Mouse (Mus musculus): ENCODE results near the gene Jak1. TPM values are rescaled to one million over a fixed set of nuclear protein-coding genes. Genes with fewer than 3 reads are reported as not detected.

Jak1 gene
- polyA plus RNA-seq, 1 experiment from 2014 or later = 46.3 TPM

DNA sequence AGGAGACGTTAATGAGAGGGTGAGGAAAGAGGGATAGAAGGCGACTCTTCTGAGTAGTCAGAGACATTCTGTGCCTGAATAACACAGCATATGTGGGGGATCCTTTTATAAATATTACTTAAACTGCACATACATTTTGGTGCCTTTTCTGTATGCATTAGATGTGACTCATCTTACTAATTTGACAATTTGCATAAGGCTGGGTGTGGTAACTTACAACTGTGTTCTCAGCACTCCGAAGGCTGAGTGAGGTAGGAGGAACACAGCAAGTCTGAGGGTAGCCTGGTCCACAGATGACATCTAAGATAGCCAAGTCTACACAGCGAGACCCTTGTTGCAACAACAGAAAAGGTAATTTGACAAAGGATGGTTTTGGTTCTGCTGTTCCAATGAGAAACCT, 39.0 kb upstream of the Jak1 start:
- TF ChIP-seq CTCF (IDR thresholded peaks at IDR 0.05; ENCODE audit: low read depth) = no peak
- H3K36me3 ChIP-seq (ENCODE audit: control insufficient read depth, insufficient read depth) = no peaks in the 10 kb centered on the region
- H3K9me3 ChIP-seq (ENCODE audit: control insufficient read depth) = no peaks in the 10 kb centered on the region
- H3K9ac ChIP-seq (ENCODE audit: low read depth, low read length) = no peak overlapping the region
- H3K27ac ChIP-seq (ENCODE audit: low read depth, low read length) = no peak overlapping the region
- H3K4me3 ChIP-seq (ENCODE audit: low read depth, low read length) = no peak overlapping the region
- ATAC-seq = no peak
- no peak overlapping the region for H3K4me2 ChIP-seq (replicated peaks; ENCODE audit: low read depth)
- 87% methylated on average over 4 of the region's 4 CpGs for WGBS
- H3K27me3 ChIP-seq (replicated peaks; ENCODE audit: control insufficient read depth, insufficient read depth, low read length) = no peaks in the 10 kb centered on the region; the same call in 1 of the 2 replicates
- no peaks in the 10 kb centered on the region for H3K4me1 ChIP-seq (replicated peaks; ENCODE audit: control insufficient read depth, insufficient read depth, low read length)

DNA sequence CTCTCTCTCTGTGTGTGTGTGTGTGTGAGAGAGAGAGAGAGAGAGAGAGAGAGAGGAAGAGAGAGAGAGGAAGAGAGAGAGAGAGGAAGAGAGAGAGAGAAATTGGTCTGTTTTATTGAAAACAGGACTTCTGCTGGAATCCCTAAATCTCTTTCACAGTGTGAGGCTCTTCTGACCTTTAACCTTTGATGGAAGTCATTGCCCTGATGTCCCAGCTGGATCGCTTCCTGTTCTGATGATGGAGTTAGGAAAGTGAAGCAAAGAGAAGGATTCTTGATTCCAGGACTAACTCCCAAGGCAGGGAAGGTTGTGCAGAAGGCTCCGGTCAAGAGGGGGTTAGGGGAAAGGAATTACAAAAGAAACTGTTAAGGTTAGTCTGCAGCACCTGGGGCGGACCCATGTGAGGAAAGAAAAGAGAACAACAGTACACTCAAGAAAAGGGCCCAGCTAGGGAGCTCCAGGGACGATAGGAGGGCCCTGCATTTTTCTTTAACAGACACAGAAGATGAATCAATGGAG, 35.4 kb upstream of the Jak1 start:
- Histone ChIP-seq H3K4me1 (replicated peaks; ENCODE audit: control insufficient read depth, insufficient read depth, low read length) (no peaks in the 10 kb centered on the region), H3K9ac (ENCODE audit: low read depth, low read length) (no peak overlapping the region), H3K36me3 (ENCODE audit: control insufficient read depth, insufficient read depth) (no peaks in the 10 kb centered on the region), H3K4me3 (ENCODE audit: low read depth, low read length) (no peak overlapping the region), H3K9me3 (ENCODE audit: control insufficient read depth) (no peaks in the 10 kb centered on the region), H3K27ac (ENCODE audit: low read depth, low read length) (no peak overlapping the region), H3K27me3 (replicated peaks; ENCODE audit: control insufficient read depth, insufficient read depth, low read length) (no peaks in the 10 kb centered on the region; the same call in 1 of the 2 replicates), H3K4me2 (replicated peaks; ENCODE audit: low read depth) (no peak overlapping the region)
- WGBS = 70% methylated on average over 4 of the region's 4 CpGs
- ATAC-seq = no peak
- TF ChIP-seq CTCF (IDR thresholded peaks at IDR 0.05; ENCODE audit: low read depth) = no peak

DNA sequence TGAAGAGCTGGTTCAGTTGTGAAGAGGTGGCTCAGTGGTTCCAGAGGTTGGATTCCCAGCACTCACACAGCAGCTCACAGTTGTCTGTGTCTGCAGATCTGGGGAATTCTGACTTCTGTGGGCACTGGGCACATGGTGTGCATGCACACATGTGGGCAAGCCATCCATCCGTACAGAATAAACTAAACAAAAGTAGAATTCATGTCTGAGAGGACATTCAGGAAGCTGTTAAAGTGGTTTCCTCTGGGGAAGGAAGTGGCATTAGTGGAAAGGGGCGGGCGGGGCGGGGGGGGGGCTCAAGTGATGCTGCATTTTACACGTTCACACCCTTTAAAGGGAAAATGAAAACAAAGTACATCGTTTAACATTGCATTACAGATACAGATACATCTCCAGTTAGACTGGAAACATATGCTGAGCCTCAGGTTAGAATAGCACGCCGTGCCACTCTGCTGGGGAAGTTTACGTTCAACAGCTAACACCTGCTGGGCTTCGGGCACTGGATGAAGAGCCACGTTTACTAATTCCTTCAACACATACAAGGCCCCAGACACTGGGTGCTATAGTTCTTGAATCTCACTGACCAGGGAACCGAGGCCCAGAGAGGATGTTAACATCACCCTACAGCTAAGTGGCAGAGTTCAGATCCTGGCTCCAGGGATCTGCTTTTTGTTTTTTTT, 33.4 kb upstream of the Jak1 start:
- 64% methylated on average over 12 of the region's 12 CpGs for WGBS
- no peak overlapping the region for H3K4me2 ChIP-seq (replicated peaks; ENCODE audit: low read depth)
- no peaks in the 10 kb centered on the region for H3K36me3 ChIP-seq (ENCODE audit: control insufficient read depth, insufficient read depth)
- no peak overlapping the region for H3K4me3 ChIP-seq (ENCODE audit: low read depth, low read length)
- no peak overlapping the region for H3K27ac ChIP-seq (ENCODE audit: low read depth, low read length)
- 0 out of 2 replicates have a peak, but pooled peaks cover 3% of the 10 kb centered on the region for H3K4me1 ChIP-seq (replicated peaks; ENCODE audit: control insufficient read depth, insufficient read depth, low read length)
- ATAC-seq = no peak
- H3K9ac ChIP-seq (ENCODE audit: low read depth, low read length) = no peak overlapping the region
- H3K9me3 ChIP-seq (ENCODE audit: control insufficient read depth) = no peaks in the 10 kb centered on the region
- no peak for TF ChIP-seq CTCF (IDR thresholded peaks at IDR 0.05; ENCODE audit: low read depth)
- H3K27me3 ChIP-seq (replicated peaks; ENCODE audit: control insufficient read depth, insufficient read depth, low read length) = no peaks in the 10 kb centered on the region

DNA sequence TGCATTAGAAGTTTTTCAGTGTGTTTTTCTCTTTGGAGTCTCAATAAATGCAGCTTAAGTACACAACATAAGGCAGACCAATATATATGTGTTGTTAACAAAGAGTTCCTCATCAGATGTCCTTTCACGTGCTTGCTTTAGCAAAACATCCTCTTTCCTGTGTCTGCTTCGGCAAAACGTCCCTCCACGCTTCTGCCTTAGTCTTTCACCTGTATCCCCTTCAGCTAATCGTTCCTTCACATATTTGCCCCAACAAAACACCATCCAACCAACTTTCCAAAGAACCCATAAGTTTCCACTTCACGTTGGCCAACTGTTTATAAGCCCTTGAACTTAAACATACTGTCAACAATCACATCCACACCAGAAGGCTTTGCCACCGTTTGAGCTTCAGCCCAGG, 31.8 kb upstream of the Jak1 start:
- H3K9me3 ChIP-seq (ENCODE audit: control insufficient read depth) = no peaks in the 10 kb centered on the region
- no peak overlapping the region for H3K9ac ChIP-seq (ENCODE audit: low read depth, low read length)
- 68% methylated on average over 7 of the region's 7 CpGs for WGBS
- ATAC-seq = no peak
- H3K27me3 ChIP-seq (replicated peaks; ENCODE audit: control insufficient read depth, insufficient read depth, low read length) = no peaks in the 10 kb centered on the region
- no peaks in the 10 kb centered on the region for H3K36me3 ChIP-seq (ENCODE audit: control insufficient read depth, insufficient read depth)
- H3K4me1 ChIP-seq (replicated peaks; ENCODE audit: control insufficient read depth, insufficient read depth, low read length) = peaks cover 10% of the 10 kb centered on the region; the same call in 1 of the 2 replicates
- H3K4me3 ChIP-seq (ENCODE audit: low read depth, low read length) = no peak overlapping the region
- no peak overlapping the region for H3K27ac ChIP-seq (ENCODE audit: low read depth, low read length)
- no peak for TF ChIP-seq CTCF (IDR thresholded peaks at IDR 0.05; ENCODE audit: low read depth)
- H3K4me2 ChIP-seq (replicated peaks; ENCODE audit: low read depth) = no peak overlapping the region

DNA sequence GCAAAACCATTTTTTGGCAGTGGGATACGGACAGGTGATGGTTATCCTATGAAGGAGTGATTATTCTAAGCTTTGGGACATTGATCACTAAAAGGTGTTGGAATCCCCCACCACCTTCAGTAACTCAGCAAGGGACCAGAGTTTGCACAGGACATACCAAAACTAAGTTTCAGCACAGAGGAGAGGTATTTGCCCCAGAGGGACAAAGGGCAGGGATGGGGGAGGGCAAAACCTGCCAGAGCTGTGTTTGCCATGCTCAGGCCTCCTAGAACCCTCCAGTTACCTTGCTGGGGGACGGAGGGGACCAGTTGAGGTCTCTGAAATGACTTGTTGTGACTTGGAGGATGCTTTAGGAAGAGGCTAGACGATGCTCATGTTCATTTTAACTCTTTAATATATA, 30.7 kb upstream of the Jak1 start:
- no peak for ATAC-seq
- H3K36me3 ChIP-seq (ENCODE audit: control insufficient read depth, insufficient read depth) = no peaks in the 10 kb centered on the region
- H3K4me2 ChIP-seq (replicated peaks; ENCODE audit: low read depth) = no peak overlapping the region
- no peak overlapping the region for H3K9ac ChIP-seq (ENCODE audit: low read depth, low read length)
- H3K27ac ChIP-seq (ENCODE audit: low read depth, low read length) = no peak overlapping the region
- no peaks in the 10 kb centered on the region for H3K27me3 ChIP-seq (replicated peaks; ENCODE audit: control insufficient read depth, insufficient read depth, low read length)
- peaks cover 10% of the 10 kb centered on the region; the same call in 1 of the 2 replicates for H3K4me1 ChIP-seq (replicated peaks; ENCODE audit: control insufficient read depth, insufficient read depth, low read length)
- no peaks in the 10 kb centered on the region for H3K9me3 ChIP-seq (ENCODE audit: control insufficient read depth)
- no peak overlapping the region for H3K4me3 ChIP-seq (ENCODE audit: low read depth, low read length)
- WGBS = 83% methylated on average over 3 of the region's 3 CpGs
- TF ChIP-seq CTCF (IDR thresholded peaks at IDR 0.05; ENCODE audit: low read depth) = no peak

DNA sequence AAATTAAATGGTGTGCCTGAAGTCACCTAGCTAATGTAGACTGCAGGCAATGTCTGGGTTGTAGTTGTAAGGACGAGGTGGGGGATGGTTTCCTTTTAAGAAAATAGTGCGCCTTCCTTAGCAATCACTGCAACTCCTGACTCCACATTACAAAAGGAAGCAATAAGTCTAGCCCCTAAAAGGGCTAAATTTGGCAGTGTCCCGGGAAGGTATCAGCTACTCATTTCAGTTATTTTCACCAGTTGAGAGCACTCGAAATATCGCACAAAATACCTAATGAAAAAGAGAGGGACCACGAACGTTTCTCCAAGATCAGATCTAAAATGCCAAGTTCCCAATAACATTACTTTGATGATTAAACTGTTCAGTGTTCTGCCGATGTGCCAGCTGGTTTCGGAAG, 28.6 kb upstream of the Jak1 start:
- Histone ChIP-seq H3K9me3 (ENCODE audit: control insufficient read depth) (no peaks in the 10 kb centered on the region), H3K4me3 (ENCODE audit: low read depth, low read length) (peak overlapping the region; percentile 49), H3K4me2 (replicated peaks; ENCODE audit: low read depth) (peak overlapping the region; percentile 94), H3K4me1 (replicated peaks; ENCODE audit: control insufficient read depth, insufficient read depth, low read length) (peaks cover 10% of the 10 kb centered on the region; the same call in 1 of the 2 replicates), H3K9ac (ENCODE audit: low read depth, low read length) (peak overlapping the region; percentile 66; the same call in 1 of the 2 replicates), H3K36me3 (ENCODE audit: control insufficient read depth, insufficient read depth) (no peaks in the 10 kb centered on the region), H3K27me3 (replicated peaks; ENCODE audit: control insufficient read depth, insufficient read depth, low read length) (no peaks in the 10 kb centered on the region), H3K27ac (ENCODE audit: low read depth, low read length) (peak overlapping the region; percentile 98; the same call in 1 of the 2 replicates)
- WGBS = 78% methylated on average over 9 of the region's 9 CpGs
- no peak for ATAC-seq
- TF ChIP-seq CTCF (IDR thresholded peaks at IDR 0.05; ENCODE audit: low read depth) = no peak

Data from intestine, postnatal 0 days (tissue).